ENCODE assay signal across 13 mouse cellular contexts in genomic region chr3:88232301-88232702, GRCm38 (mm10). TPM values are rescaled to one million over a fixed set of nuclear protein-coding genes. Genes with fewer than 3 reads are reported as not detected.
DNase-seq lines count a peak whose midpoint lies in the region; ATAC-seq and TF ChIP-seq lines count a peak whose summit lies in the region.
"Had no signal": no experiment of that assay in that cellular context is flagged by ENCODE, and none has a peak within 500 bp of the region (broad histone marks: within the 10 kb centered on the region; RNA-seq: fewer than 3 reads in every experiment).

No protein-coding gene starts in this region.

- intact Hi-C loops in heart, adult 2 months (cut with DNase I): no loop called here

- no peak for TF ChIP-seq POLR2A in heart, adult 2 months (IDR thresholded peaks at IDR 0.05; ENCODE audit: insufficient read depth, low read depth, low read length)

- no peak for TF ChIP-seq CTCF in heart, adult 2 months (IDR thresholded peaks at IDR 0.05)

- no peak for TF ChIP-seq EP300 in heart, adult 2 months (IDR thresholded peaks at IDR 0.05; ENCODE audit: insufficient read depth, low read depth, low read length)

- peak overlapping the region; percentile 97 for H3K27ac ChIP-seq in forebrain, embryonic 14.5 days (ENCODE audit: low read depth, low read length)
- peak overlapping the region; percentile 96 for H3K27ac ChIP-seq in neural tube, embryonic 12.5 days
- H3K27ac ChIP-seq in heart, adult 2 months: no peak overlapping the region
- H3K27ac ChIP-seq: lung, embryonic 15.5 days had no signal

- no peaks in the 10 kb centered on the region for H3K79me2 ChIP-seq in heart, adult 2 months (replicated peaks; ENCODE audit: control insufficient read depth, insufficient read depth, low read length)

- DNase-seq in cerebellum, adult 8-10 months: peak; percentile 46
- peak; percentile 90 for DNase-seq in forebrain, embryonic 14.5 days (ENCODE audit: low spot score)
- DNase-seq in layer of hippocampus, adult 9-11 months: peak; percentile 87
- no peak for DNase-seq in kidney, postnatal 36 days
- no peak for DNase-seq in heart, adult 2 months
- DNase-seq in embryo, embryonic 9.5 days (ENCODE audit: extremely low spot score): no peak
- no peak for DNase-seq in retina, embryonic 14.5 days (ENCODE audit: low spot score)
- DNase-seq: gastrocnemius, postnatal 36 days; kidney, postnatal 10 days; retina, postnatal 1 day; thymus, postnatal 36 days had no signal

- no peak overlapping the region; the same call in 1 of the 2 replicates for H3K9ac ChIP-seq in forebrain, embryonic 14.5 days (ENCODE audit: low read length)
- H3K9ac ChIP-seq in neural tube, embryonic 12.5 days: 0 out of 2 replicates have a peak overlapping the region, but pooled peaks have one; percentile 47
- no peak overlapping the region for H3K9ac ChIP-seq in heart, adult 2 months (ENCODE audit: low read depth, low read length)
- H3K9ac ChIP-seq: lung, embryonic 15.5 days had no signal

- no peaks in the 10 kb centered on the region for H3K27me3 ChIP-seq in forebrain, embryonic 14.5 days (replicated peaks; ENCODE audit: control insufficient read depth, insufficient read depth, low read length)
- H3K27me3 ChIP-seq in neural tube, embryonic 12.5 days (replicated peaks): no peaks in the 10 kb centered on the region
- no peaks in the 10 kb centered on the region for H3K27me3 ChIP-seq in heart, adult 2 months (ENCODE audit: control insufficient read depth, insufficient read depth, low read length)

- ATAC-seq in forebrain, embryonic 14.5 days: peak; percentile 62
- ATAC-seq in neural tube, embryonic 12.5 days (ENCODE audit: low FRiP score, low read depth): peak; percentile 30

- H3K4me3 ChIP-seq in forebrain, embryonic 14.5 days (ENCODE audit: low read depth, low read length): no peak overlapping the region
- no peak overlapping the region for H3K4me3 ChIP-seq in neural tube, embryonic 12.5 days
- H3K4me3 ChIP-seq in heart, adult 2 months: no peak overlapping the region
- H3K4me3 ChIP-seq: lung, embryonic 15.5 days had no signal

- 5% methylated on average over 7 of the region's 7 CpGs for WGBS in forebrain, embryonic 14.5 days
- WGBS in neural tube, embryonic 12.5 days: 23% methylated on average over 7 of the region's 7 CpGs
- WGBS in heart, adult 2 months: 50% methylated on average over 7 of the region's 7 CpGs

- H3K4me1 ChIP-seq in forebrain, embryonic 14.5 days (ENCODE audit: control insufficient read depth, insufficient read depth, low read length): peaks cover 80% of the 10 kb centered on the region
- peaks cover 91% of the 10 kb centered on the region for H3K4me1 ChIP-seq in neural tube, embryonic 12.5 days
- no peaks in the 10 kb centered on the region for H3K4me1 ChIP-seq in heart, adult 2 months (ENCODE audit: control insufficient read depth, insufficient read depth, low read length)
- H3K4me1 ChIP-seq: lung, embryonic 15.5 days had no signal

- H3K4me2 ChIP-seq in forebrain, embryonic 14.5 days (ENCODE audit: low read length): no peak overlapping the region
- H3K4me2 ChIP-seq in neural tube, embryonic 12.5 days (replicated peaks): no peak overlapping the region
- H3K4me2 ChIP-seq: lung, embryonic 15.5 days had no signal

- no peaks in the 10 kb centered on the region for H3K9me3 ChIP-seq in forebrain, embryonic 14.5 days (replicated peaks; ENCODE audit: control insufficient read depth, low read length)
- H3K9me3 ChIP-seq in neural tube, embryonic 12.5 days: no peaks in the 10 kb centered on the region
- H3K9me3 ChIP-seq: lung, embryonic 15.5 days had no signal

- H3K36me3 ChIP-seq in forebrain, embryonic 14.5 days (ENCODE audit: control insufficient read depth, insufficient read depth, low read length): peaks cover 34% of the 10 kb centered on the region
- peaks cover 20% of the 10 kb centered on the region for H3K36me3 ChIP-seq in neural tube, embryonic 12.5 days
- no peaks in the 10 kb centered on the region for H3K36me3 ChIP-seq in heart, adult 2 months (ENCODE audit: control insufficient read depth, insufficient read depth, low read length)
- H3K36me3 ChIP-seq: lung, embryonic 15.5 days had no signal

RNA-seq across cellular contexts. Expression of gene Rhbg, which starts 22.2 kb away (rescaled TPM):
- 0.25 TPM in 1 of 2 replicates, not detected in the other for polyA plus RNA-seq in forebrain, embryonic 14.5 days (2014; fragmentation: Nextera tagmentation; extraction: Ambion mirVana)
- polyA plus RNA-seq in neural tube, embryonic 12.5 days (2016; fragmentation: Nextera tagmentation; extraction: Ambion mirVana): 0.32 and 0.79 TPM in 2 replicates
- not detected for total RNA-seq in heart, adult 2 months (2021)
- polyA plus RNA-seq in heart, adult 2 months (2012; rRNA removed): 0.20 TPM in 1 of 2 replicates, not detected in the other
- total RNA-seq: gastrocnemius, postnatal 36 days had no signal

RNA-seq across cellular contexts. Expression of gene Gm38392, which starts 54.7 kb away (rescaled TPM):
- polyA plus RNA-seq in forebrain, embryonic 14.5 days (2014; fragmentation: Nextera tagmentation; extraction: Ambion mirVana): 0.18 and 0.22 TPM in 2 replicates
- 0.27 TPM in 1 of 2 replicates, not detected in the other for polyA plus RNA-seq in neural tube, embryonic 12.5 days (2016; fragmentation: Nextera tagmentation; extraction: Ambion mirVana)
- total RNA-seq in heart, adult 2 months (2021): under 1 TPM; 0.26 to 0.27 TPM
- polyA plus RNA-seq in heart, adult 2 months (2012; rRNA removed): 0.23 TPM in 1 of 2 replicates, not detected in the other

Comparison
In these comparisons a context has a peak if more than half of its experiments do, and no peak if none do; other contexts are left out.
1. DNase-seq: peak in cerebellum, adult 8-10 months (single experiment), forebrain, embryonic 14.5 days (single experiment) and layer of hippocampus, adult 9-11 months (single experiment); none in kidney, postnatal 36 days (0 of 2), heart, adult 2 months (0 of 2), embryo, embryonic 9.5 days (single experiment) and retina, embryonic 14.5 days (single experiment).